Mouse (Mus musculus) layer of hippocampus, postnatal 10 days (tissue): Measurements from ENCODE around the gene Lmtk3. TPM values are rescaled to one million over a fixed set of nuclear protein-coding genes. Genes with fewer than 3 reads are reported as not detected.

Experiments
- DNase-seq, 2 experiments: peaks; one replicate each; pipeline ENCODE4 v3.0.0; 2021; ENCODE audit warnings: low spot score in 2 of 2
- total RNA-seq, 2 experiments: library from RNA; stranded (reverse); gene quantifications; 2 replicates each; pipeline ENCODE4 v1.2.3; 2021

Lmtk3 gene
- total RNA-seq, 2 experiments from 2014 or later, result 298 to 311 TPM

GRCm38 (mm10) chr7:45782271-45782670, 1.3 kb upstream of the Lmtk3 start:
- no peak for DNase-seq

DNA sequence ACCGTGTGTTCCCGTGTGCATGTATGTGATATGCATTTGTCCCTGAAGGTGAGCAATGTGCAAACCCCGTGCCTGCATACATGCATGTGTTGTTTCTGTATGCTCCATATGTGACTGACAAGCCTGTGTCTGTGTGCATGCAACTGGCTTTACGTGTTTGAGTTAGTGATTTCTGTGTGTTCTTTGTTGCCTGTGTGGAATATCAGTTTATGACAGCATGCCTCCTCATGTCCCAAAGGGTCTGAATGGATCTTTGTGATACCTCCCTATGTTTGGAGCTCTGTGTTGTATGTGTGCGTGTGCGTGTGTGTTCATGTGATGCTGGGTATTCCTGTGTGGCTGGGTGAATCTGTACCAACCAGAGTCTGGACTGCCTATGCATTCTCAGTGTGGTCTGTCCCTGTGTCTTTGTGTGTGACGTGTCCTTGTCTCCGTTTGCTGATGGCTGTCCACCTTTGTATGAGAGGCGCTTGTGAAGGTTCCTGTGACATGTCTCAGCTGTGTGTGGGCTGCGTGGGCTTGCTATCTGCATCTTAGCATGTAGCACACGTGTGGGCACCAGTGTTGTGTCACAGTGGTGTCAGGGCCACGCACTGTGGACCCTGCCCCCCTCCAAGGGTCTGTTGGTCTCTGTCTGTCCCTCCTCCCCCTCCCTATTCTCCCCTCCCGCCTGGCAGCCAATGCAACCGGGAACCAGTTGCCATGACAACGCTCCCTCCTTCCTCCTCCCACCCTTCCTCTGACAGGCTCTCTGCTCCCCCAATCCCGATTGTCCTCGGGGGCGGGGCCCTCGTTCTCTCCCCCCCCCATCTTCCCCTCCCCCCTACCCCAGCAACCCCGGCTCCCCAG, 1.2 kb downstream of the Lmtk3 start, which contains the start of gene Sult2b1:
Gene Sult2b1 (minus strand): TSS at position 146 of the 849 bp plus-strand sequence.
- peak; percentile 93 to 94 for DNase-seq

- peak; percentile 63 to 75 for DNase-seq
Observed at GRCm38 (mm10) chr7:45785388-45786135, 2.0 kb downstream of the Lmtk3 start.

DNA sequence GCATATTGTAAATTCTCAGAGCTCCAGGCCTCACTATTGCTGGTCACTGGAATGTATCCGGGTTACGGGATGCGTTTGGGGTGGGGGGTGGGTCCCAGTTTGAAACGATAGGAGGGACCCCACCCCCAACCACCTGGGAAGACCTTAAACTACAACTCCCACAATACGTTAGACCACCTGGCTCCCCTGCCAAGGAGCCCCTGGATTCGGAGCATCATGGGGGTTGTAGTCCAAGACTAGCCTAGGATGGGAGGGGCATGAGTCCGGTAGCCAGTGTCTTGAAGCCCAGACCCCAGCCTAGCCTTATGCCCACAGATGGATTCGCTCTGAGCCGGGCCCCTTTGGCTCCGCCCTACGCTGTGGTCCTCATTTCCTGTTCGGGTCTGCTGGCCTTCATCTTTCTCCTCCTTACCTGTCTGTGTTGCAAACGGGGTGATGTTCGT, 2.6 kb downstream of the Lmtk3 start:
- peak in 1 of 2 experiments; percentile 66 for DNase-seq

- DNase-seq, result peak in 1 of 2 experiments; percentile 54
Observed at GRCm38 (mm10) chr7:45786661-45787413, 3.3 kb downstream of the Lmtk3 start.

- peak in 1 of 2 experiments; percentile 14 for DNase-seq
Observed at GRCm38 (mm10) chr7:45787642-45788041, 4.1 kb downstream of the Lmtk3 start.

- DNase-seq, result no peak
Observed at GRCm38 (mm10) chr7:45790721-45791120, 7.2 kb downstream of the Lmtk3 start.

DNA sequence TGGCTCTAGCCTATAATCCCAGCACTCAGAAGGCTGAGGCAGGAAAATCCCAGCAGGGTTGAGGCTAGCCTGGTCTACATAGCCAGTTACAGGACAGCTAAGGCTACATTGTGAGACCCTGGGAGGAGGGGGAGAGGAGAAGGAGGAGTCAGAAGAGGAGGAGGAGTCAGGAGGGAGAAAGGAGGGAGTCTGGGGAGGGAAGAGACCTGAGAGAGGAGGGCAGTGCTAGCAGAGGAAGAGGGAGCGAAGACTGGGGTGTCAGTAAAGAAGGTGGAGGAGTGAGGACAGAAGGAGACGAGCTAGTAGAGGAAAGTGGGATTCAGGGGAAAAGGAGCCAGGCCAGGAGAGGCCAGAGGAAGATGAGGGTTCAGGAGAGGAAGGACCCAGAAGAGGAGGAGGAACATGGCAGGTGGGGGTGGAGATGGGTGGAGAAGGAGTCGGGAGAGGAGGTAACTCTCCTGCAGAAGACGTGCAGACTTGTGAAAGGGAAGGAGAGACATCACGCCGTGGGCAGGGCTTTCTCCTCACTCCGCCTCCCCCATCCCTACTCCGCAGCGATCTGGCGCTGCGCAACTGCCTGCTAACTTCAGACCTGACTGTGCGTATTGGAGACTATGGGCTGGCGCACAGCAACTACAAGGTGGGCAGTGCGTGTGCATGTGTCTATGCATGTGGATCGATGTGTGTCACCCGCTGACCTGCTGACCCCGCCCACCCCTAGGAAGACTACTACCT, 8.4 kb downstream of the Lmtk3 start:
- DNase-seq, result peak in 1 of 2 experiments; percentile 21

- peak in 1 of 2 experiments; percentile 12 for DNase-seq
Observed at GRCm38 (mm10) chr7:45793240-45793639, 9.7 kb downstream of the Lmtk3 start.

- DNase-seq, result peak in 1 of 2 experiments; percentile 11
Observed at GRCm38 (mm10) chr7:45793969-45794585, 10.5 kb downstream of the Lmtk3 start.

GRCm38 (mm10) chr7:45794971-45795370, 11.4 kb downstream of the Lmtk3 start:
- DNase-seq, result peak in 1 of 2 experiments; percentile 23

GRCm38 (mm10) chr7:45796950-45797349, 13.4 kb downstream of the Lmtk3 start:
- DNase-seq, result no peak

DNA sequence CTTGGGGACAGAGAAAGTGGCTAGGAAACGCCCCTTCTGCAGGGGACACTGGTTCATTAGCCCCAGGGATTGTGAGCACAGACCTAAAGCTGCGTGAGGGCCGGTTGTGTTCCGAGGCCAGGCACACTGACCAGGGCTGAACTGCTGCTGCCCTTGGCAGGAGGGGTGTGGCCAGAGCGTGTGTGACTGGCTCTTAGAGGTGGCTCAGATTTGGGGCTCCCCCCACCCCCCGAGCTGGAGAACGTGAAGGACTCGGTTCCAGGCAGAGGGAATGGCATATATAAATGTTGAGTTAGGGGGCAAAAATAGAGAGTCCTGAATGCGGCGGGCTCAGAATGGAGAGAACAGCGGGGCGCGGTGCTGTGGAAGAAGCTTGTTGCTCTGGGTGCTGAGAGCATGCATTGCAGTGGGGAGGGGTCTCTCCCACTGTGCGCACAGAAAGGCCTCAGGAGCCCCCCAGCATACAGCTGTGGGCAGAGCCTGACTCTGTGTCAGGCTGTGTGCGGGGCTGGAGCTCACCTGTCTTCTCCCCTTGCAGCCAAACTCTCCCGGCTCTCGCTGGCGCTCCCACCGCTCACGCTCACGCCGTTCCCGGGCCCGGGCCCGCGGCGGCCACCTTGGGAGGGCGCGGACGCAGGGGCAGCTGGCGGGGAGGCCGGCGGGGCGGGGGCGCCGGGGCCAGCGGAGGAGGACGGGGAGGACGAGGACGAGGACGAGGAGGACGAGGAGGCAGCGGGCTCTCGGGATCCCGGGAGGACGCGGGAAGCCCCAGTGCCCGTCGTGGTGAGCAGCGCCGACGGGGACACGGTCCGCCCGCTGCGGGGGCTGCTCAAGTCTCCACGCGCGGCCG, 14.3 kb downstream of the Lmtk3 start:
- DNase-seq, result peak in 1 of 2 experiments; percentile 26

DNA sequence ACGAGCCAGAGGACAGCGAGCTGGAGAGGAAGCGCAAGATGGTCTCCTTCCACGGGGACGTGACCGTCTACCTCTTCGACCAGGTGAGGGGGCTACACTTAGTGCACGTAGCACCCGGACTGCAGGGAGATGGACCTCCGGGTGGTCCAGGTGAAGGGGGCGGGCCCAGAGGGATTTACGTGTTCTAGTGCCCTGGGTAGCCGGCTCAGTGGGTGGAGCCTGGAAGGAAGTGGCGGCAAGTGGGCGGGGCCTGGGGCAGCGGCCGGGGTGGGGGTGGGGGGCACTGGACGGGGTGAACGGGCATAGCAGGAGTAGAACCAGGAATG, 14.9 kb downstream of the Lmtk3 start:
- DNase-seq, result no peak

DNA sequence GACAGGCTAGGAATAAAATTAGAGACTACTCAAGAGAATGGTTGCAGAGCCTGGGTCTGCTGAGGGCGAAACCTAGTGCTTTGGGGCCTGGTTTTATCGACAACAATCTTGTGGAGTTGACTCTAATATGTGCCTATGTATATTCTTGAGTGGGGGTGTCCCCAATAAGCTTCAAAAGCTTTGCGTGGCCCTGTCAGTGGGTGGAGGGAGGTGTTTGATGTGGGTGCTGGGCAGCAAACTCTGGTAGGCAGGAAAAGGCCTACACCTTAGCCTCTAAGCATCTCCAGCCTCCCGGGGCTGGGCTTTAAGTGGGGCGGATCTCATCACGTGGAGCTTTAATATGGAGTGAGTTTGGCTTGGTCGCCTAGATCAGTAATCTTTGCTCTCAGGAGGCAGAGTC, 15.4 kb downstream of the Lmtk3 start:
- DNase-seq, result no peak

DNA sequence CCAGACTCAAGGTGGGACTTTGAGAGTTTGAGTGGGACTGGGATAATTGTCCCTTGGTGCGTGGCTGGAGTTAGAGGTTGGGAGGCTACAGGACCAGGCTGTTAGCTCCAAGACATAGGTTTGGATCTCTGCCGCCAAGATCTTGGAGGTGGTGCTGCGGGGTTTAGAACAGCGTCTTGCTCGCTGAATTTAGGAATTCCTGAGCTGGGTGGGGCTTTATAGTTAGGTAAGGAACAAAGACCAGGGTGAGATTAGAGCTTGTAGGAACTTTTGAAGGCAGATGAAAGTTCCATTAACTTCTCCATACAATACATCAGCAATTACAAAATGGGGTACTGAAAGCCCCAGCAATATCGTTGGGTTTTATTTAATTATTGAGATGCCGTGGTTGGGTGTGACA, 16.5 kb downstream of the Lmtk3 start:
- DNase-seq, result no peak

- DNase-seq, result no peak
Observed at GRCm38 (mm10) chr7:45800546-45801204, 17.1 kb downstream of the Lmtk3 start.

DNA sequence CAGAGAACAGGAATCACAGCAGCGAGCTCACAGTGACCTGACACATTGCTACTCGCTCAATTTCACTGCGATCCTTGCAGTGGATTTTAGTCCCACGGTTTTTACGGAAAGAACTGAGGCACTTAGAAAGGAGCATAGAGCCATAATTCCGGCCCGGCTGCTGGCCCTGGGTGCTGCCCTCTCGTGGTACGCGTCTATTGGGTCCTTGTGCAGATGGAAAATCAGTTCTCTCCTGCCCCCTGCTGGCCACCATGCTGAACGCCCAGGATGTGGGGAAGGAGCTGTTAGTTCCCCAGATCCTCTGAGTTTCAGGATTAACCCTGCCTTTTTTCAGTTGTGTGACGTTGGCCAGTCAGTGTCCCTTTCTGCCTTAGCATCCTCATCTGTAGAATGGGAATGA, 17.8 kb downstream of the Lmtk3 start:
- DNase-seq, result peak; percentile 96 to 97

GRCm38 (mm10) chr7:45802551-45802950, 19.0 kb downstream of the Lmtk3 start:
- DNase-seq, result no peak
